Mouse (Mus musculus) left cerebral cortex, postnatal 10 days (tissue): Measurements from ENCODE around the gene Inca1. TPM values are rescaled to one million over a fixed set of nuclear protein-coding genes. Genes with fewer than 3 reads are reported as not detected.
A peak's percentile ranks its signal among the peaks of the same experiment; 100 is the strongest.

ENCODE experiments used
- DNase-seq, 2 experiments: peaks; one replicate each; pipeline ENCODE4 v3.0.0; 2021 to 2022; ENCODE audit warnings: low spot score in 2 of 2, mixed read lengths in 1 of 2; ENCODE audit errors: extremely low spot score in 1 of 2
- intact Hi-C: fragments of 180-260 bp; cut with DNase I; formaldehyde crosslinking; loops from one replicate; pipeline ENCODE4 v1.15.1; 2025
- microRNA-seq: library from miRNA; unstranded; fragments of <30 nt; microRNA quantifications from one replicate; pipeline ENCODE4 v1.2.0, GENCODE M21; 2022
- total RNA-seq, 2 experiments: library from RNA; stranded (reverse); gene quantifications; 2 replicates each; pipeline ENCODE4 v1.2.3; 2021

The Inca1 gene
- total RNA-seq, 2 experiments from 2014 or later = 1.2 to 2.0 TPM

- intact Hi-C loops = no loop called here
Observed at GRCm38 (mm10) chr11:70646259-70646555, 53.7 kb downstream of the Inca1 start.

GRCm38 (mm10) chr11:70645461-70646258 is 54.3 kb downstream of the Inca1 start:
- intact Hi-C loops = no loop called here
- DNase-seq = no peak

More at GRCm38 (mm10) chr11:70646259-70646555, 53.7 kb downstream of the Inca1 start:
- peak in 1 of 2 experiments; percentile 53 for DNase-seq

DNA sequence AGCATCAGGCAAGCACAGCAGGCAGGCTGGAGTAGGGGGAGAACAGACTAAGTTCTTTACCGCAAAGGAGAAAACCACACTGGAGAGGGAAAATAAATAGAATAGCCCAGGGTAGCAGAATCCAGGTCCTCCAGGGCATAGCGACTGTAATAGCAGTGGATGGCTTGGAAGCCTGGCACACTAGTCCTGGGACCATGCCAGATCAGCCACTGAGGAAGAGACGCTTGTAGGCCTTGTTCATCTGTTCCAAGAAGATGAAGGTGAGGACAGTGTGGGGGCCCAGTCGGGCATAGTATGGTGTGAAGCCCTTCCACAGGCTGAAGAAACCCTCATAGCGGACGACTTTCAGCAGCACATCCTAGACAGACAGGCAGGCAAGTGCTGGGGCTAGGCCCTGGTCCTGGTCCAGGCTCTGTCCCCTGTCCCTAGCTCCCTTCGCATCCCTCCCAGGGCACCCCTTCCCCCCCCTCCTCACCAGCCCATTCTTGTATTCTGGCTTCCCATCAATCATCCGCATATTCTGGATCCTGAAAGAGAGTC is 55.3 kb downstream of the Inca1 start:
- no peak for DNase-seq
- intact Hi-C loops = no loop called here

GRCm38 (mm10) chr11:70643051-70643450 is 56.9 kb downstream of the Inca1 start:
- DNase-seq = no peak
- intact Hi-C loops = no loop called here

DNA sequence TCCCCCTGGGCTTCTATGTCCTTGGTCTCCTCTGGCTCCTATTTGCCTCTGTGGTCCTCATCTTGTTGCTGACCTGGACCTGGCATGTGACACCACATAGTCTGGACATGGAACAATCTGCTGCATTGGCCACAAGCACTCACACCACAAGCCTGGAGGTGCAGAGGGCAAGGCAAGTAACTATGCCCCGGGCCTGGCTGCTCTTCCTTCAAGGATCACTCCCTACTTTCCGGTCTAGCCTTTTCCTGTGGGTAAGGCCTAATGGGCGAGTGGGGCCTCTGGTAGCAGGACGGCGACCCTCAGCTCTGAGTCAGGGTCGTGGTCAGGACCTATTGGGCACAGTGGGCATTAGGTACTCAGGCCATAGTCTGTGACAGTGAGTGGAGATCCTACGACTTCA is 58.7 kb downstream of the Inca1 start:
- intact Hi-C loops = no loop called here
- no peak for DNase-seq

DNA sequence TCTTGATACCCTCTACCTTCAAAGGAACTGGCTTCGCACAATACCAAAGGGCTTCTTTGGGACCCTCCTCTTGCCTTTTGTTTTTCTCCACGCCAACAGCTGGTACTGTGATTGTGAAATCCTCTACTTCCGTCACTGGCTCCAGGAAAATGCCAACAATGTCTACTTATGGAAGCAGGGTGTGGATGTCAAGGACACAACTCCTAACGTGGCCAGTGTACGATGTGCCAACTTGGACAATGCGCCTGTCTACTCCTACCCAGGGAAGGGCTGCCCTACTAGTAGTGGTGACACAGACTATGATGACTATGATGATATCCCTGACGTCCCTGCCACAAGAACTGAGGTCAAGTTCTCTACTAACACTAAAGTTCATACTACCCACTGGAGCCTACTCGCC is 60.0 kb downstream of the Inca1 start:
- DNase-seq = no peak
- intact Hi-C loops = no loop called here

DNA sequence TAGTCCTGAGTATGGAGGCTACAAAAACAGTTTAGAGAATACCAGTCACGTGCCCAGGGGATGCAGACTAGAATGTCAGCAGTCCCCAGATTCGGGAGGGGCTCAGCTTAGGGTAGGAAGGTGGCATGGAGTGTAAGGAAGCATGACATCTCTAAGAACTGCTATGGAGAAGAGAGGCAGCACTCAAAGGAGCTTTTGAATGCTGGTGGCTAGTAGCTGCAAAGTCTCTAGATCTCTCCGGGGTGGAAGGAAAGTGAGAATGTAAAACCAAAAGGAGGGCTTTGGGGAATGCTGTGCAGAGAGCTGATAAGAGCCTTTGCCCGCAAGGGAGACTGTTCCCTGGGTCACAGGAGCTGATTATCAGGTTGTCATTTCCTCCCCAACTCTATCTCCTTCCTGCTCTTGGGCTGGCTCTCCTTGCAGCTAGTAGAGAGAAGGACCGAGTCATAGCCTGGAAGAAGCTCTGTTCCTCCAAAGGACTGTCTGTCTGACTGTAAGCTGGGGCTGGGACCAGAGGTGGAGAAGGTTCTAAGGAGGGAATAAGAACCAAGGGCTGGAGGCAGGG is 61.2 kb downstream of the Inca1 start, which contains the start of gene Gp1ba:
TSS of gene Gp1ba (plus strand) at position 409 of the 565 bp plus-strand sequence.
- intact Hi-C loops = no loop called here
- DNase-seq = no peak

Small RNA genes lying within 50 kb of the gene (microRNA-seq; reads per million reads assigned to microRNA genes)
- gene Mir6925 = not detected

Other genes starting within 250 kb of the Inca1 start
- gene Med11, start 248.2 kb downstream of the Inca1 start, total RNA-seq = 10 to 100 TPM; 20.7 to 23.1 TPM
- 1 to 10 TPM; 1.0 to 1.1 TPM for gene Zmynd15, start 240.7 kb downstream of the Inca1 start, total RNA-seq
- under 1 TPM; 0.69 to 0.71 TPM for gene Cxcl16, start 240.2 kb downstream of the Inca1 start, total RNA-seq
- 1 to 10 TPM; 1.4 to 1.5 TPM for gene Tm4sf5, start 194.9 kb downstream of the Inca1 start, total RNA-seq
- not detected for gene Vmo1, start 185.5 kb downstream of the Inca1 start, total RNA-seq
- not detected for gene Gltpd2, start 181.0 kb downstream of the Inca1 start, total RNA-seq
- 100 to 1,000 TPM; 218 to 220 TPM for gene Psmb6, start 174.8 kb downstream of the Inca1 start, total RNA-seq
- not detected for gene Gm40193, start 167.2 kb downstream of the Inca1 start, total RNA-seq
- 10 to 100 TPM; 21.4 to 24.5 TPM for gene Pld2, start 160.1 kb downstream of the Inca1 start, total RNA-seq
- 100 to 1,000 TPM; 252 to 262 TPM for gene Mink1, start 137.3 kb downstream of the Inca1 start, total RNA-seq
- gene 4930544D05Rik, start 84.3 kb downstream of the Inca1 start, total RNA-seq = 1 to 10 TPM in 1 of 2 experiments, under 1 TPM in 1; 0.45 to 1.1 TPM
- under 1 TPM in 1 of 2 experiments, not detected in 1; 0.75 TPM for gene Chrne, start 80.9 kb downstream of the Inca1 start, total RNA-seq
- not detected for gene Gp1ba, start 61.0 kb downstream of the Inca1 start, total RNA-seq
- gene Rnf167, start 52.9 kb downstream of the Inca1 start, total RNA-seq = 10 to 100 TPM; 62.2 to 62.7 TPM
- gene Slc25a11, start 52.7 kb downstream of the Inca1 start, total RNA-seq = 100 to 1,000 TPM; 112 to 121 TPM
- gene Pfn1, start 45.5 kb downstream of the Inca1 start, total RNA-seq = 100 to 1,000 TPM; 286 to 295 TPM
- 10 to 100 TPM in 1 of 2 experiments, 1 to 10 TPM in 1; 9.2 to 10.9 TPM for gene Eno3, start 43.0 kb downstream of the Inca1 start, total RNA-seq
- gene Spag7, start 30.7 kb downstream of the Inca1 start, total RNA-seq = 10 to 100 TPM; 50.1 to 52.9 TPM
- 100 to 1,000 TPM; 151 to 152 TPM for gene Camta2, start 12.1 kb downstream of the Inca1 start, total RNA-seq
- 10 to 100 TPM; 38.6 to 41.8 TPM for gene Kif1c, start 393 bp upstream of the Inca1 start, total RNA-seq
- 10 to 100 TPM; 13.8 to 15.8 TPM for gene Zfp3, start 64.1 kb upstream of the Inca1 start, total RNA-seq
- not detected for gene Scimp, start 112.4 kb upstream of the Inca1 start, total RNA-seq
- 100 to 1,000 TPM; 113 to 115 TPM for gene Rabep1, start 144.6 kb upstream of the Inca1 start, total RNA-seq